Mouse (Mus musculus) erythroblast, embryonic 14.5 days (primary cell): Measurements from ENCODE around the gene Arhgap18. TPM values are rescaled to one million over a fixed set of nuclear protein-coding genes. Genes with fewer than 3 reads are reported as not detected.

Experiments
- H3K27me3 ChIP-seq: 2 replicates; pipeline ENCODE4 v1.6.1; 2012; ENCODE audit warnings: inconsistent platforms; ENCODE audit not compliant: control insufficient read depth
- H3K36me3 ChIP-seq: 2 replicates; pipeline ENCODE4 v1.6.1; 2012; ENCODE audit warnings: mild to moderate bottlenecking, inconsistent platforms; ENCODE audit not compliant: control insufficient read depth
- H3K4me1 ChIP-seq: 2 replicates; pipeline ENCODE4 v1.6.1; 2012; ENCODE audit warnings: inconsistent platforms; ENCODE audit not compliant: control insufficient read depth
- H3K4me3 ChIP-seq: replicated peaks from 2 replicates; pipeline ENCODE3; 2012; ENCODE audit warnings: moderate library complexity, mild to moderate bottlenecking, inconsistent platforms
- H3K9me3 ChIP-seq: 2 replicates; pipeline ENCODE4 v1.6.1; 2012; ENCODE audit warnings: low read length, inconsistent platforms, mixed read lengths; ENCODE audit not compliant: control insufficient read depth
- GATA1 ChIP-seq: IDR thresholded peaks from 2 replicates; pipeline ENCODE4 v1.6.1; 2012; ENCODE audit warnings: low read length, inconsistent platforms, mixed read lengths
- TAL1 ChIP-seq: IDR thresholded peaks from 3 replicates; pipeline ENCODE4 v1.6.1; 2012; ENCODE audit warnings: low read length, inconsistent platforms, mixed read lengths
- polyA plus RNA-seq: library from polyadenylated mRNA; stranded (reverse); fragments of >175 nt; gene quantifications from 2 replicates; pipeline ENCODE4 v1.2.3, GENCODE M21; 2012

Gene Arhgap18
- polyA plus RNA-seq, 1 experiment, result 0.05 TPM

- Histone ChIP-seq H3K36me3 (no peaks in the 10 kb centered on the region), H3K9me3 (no peaks in the 10 kb centered on the region), H3K27me3 (no peaks in the 10 kb centered on the region), H3K4me1 (no peaks in the 10 kb centered on the region), H3K4me3 (no peak overlapping the region)
- TF ChIP-seq GATA1, result no peak
- no peak for TF ChIP-seq TAL1
Observed at GRCm38 (mm10) chr10:26870802-26871201, 117.6 kb downstream of the Arhgap18 start.

GRCm38 (mm10) chr10:26877309-26877708, 124.1 kb downstream of the Arhgap18 start:
- Histone ChIP-seq H3K4me3 (no peak overlapping the region), H3K36me3 (no peaks in the 10 kb centered on the region), H3K27me3 (no peaks in the 10 kb centered on the region), H3K9me3 (no peaks in the 10 kb centered on the region), H3K4me1 (no peaks in the 10 kb centered on the region)
- TF ChIP-seq TAL1 (no peak), GATA1 (no peak)

- Histone ChIP-seq H3K27me3 (no peaks in the 10 kb centered on the region), H3K36me3 (no peaks in the 10 kb centered on the region), H3K9me3 (no peaks in the 10 kb centered on the region), H3K4me1 (no peaks in the 10 kb centered on the region), H3K4me3 (no peak overlapping the region)
- no peak for TF ChIP-seq TAL1
Observed at GRCm38 (mm10) chr10:26878924-26879600, 125.8 kb downstream of the Arhgap18 start.

- Histone ChIP-seq H3K9me3 (no peaks in the 10 kb centered on the region), H3K36me3 (no peaks in the 10 kb centered on the region; the same call in 1 of the 2 replicates), H3K4me1 (no peaks in the 10 kb centered on the region), H3K4me3 (no peak overlapping the region), H3K27me3 (no peaks in the 10 kb centered on the region)
- TF ChIP-seq GATA1, result no peak
- TF ChIP-seq TAL1, result no peak
Observed at GRCm38 (mm10) chr10:26884949-26885348, 131.7 kb downstream of the Arhgap18 start.

GRCm38 (mm10) chr10:26889226-26889625, 136.0 kb downstream of the Arhgap18 start:
- no peaks in the 10 kb centered on the region for H3K9me3 ChIP-seq
- H3K4me3 ChIP-seq, result no peak overlapping the region
- no peaks in the 10 kb centered on the region; the same call in 1 of the 2 replicates for H3K36me3 ChIP-seq
- H3K27me3 ChIP-seq, result no peaks in the 10 kb centered on the region
- no peaks in the 10 kb centered on the region for H3K4me1 ChIP-seq
- TF ChIP-seq GATA1, result no peak
- TF ChIP-seq TAL1, result no peak

GRCm38 (mm10) chr10:26889754-26890153, 136.5 kb downstream of the Arhgap18 start:
- no peak for TF ChIP-seq GATA1
- TF ChIP-seq TAL1, result no peak
- Histone ChIP-seq H3K4me3 (no peak overlapping the region), H3K9me3 (no peaks in the 10 kb centered on the region), H3K27me3 (no peaks in the 10 kb centered on the region), H3K4me1 (no peaks in the 10 kb centered on the region), H3K36me3 (no peaks in the 10 kb centered on the region; the same call in 1 of the 2 replicates)

GRCm38 (mm10) chr10:26890269-26890955, 137.2 kb downstream of the Arhgap18 start:
- TF ChIP-seq GATA1 (no peak), TAL1 (no peak)
- H3K27me3 ChIP-seq, result no peaks in the 10 kb centered on the region
- H3K36me3 ChIP-seq, result no peaks in the 10 kb centered on the region; the same call in 1 of the 2 replicates
- H3K4me1 ChIP-seq, result no peaks in the 10 kb centered on the region
- no peak overlapping the region for H3K4me3 ChIP-seq
- H3K9me3 ChIP-seq, result no peaks in the 10 kb centered on the region

GRCm38 (mm10) chr10:26893091-26893490, 139.9 kb downstream of the Arhgap18 start:
- Histone ChIP-seq H3K4me1 (no peaks in the 10 kb centered on the region), H3K4me3 (no peak overlapping the region), H3K9me3 (no peaks in the 10 kb centered on the region), H3K27me3 (no peaks in the 10 kb centered on the region), H3K36me3 (no peaks in the 10 kb centered on the region)
- TF ChIP-seq TAL1 (no peak), GATA1 (no peak)

- H3K4me1 ChIP-seq, result no peaks in the 10 kb centered on the region
- H3K9me3 ChIP-seq, result no peaks in the 10 kb centered on the region
- H3K4me3 ChIP-seq, result no peak overlapping the region
- TF ChIP-seq GATA1 (no peak), TAL1 (no peak)
- no peaks in the 10 kb centered on the region for H3K36me3 ChIP-seq
- no peaks in the 10 kb centered on the region for H3K27me3 ChIP-seq
Observed at GRCm38 (mm10) chr10:26895726-26896125, 142.5 kb downstream of the Arhgap18 start.
